Mouse (Mus musculus): ENCODE measurements around the gene Nod2. TPM values are rescaled to one million over a fixed set of nuclear protein-coding genes. Genes with fewer than 3 reads are reported as not detected.

Nod2 gene
- polyA plus RNA-seq (2017; shearing (Covaris generic)), result 1 to 10 TPM in 1 of 2 experiments, under 1 TPM in 1; 0.83 to 2.4 TPM

DNA sequence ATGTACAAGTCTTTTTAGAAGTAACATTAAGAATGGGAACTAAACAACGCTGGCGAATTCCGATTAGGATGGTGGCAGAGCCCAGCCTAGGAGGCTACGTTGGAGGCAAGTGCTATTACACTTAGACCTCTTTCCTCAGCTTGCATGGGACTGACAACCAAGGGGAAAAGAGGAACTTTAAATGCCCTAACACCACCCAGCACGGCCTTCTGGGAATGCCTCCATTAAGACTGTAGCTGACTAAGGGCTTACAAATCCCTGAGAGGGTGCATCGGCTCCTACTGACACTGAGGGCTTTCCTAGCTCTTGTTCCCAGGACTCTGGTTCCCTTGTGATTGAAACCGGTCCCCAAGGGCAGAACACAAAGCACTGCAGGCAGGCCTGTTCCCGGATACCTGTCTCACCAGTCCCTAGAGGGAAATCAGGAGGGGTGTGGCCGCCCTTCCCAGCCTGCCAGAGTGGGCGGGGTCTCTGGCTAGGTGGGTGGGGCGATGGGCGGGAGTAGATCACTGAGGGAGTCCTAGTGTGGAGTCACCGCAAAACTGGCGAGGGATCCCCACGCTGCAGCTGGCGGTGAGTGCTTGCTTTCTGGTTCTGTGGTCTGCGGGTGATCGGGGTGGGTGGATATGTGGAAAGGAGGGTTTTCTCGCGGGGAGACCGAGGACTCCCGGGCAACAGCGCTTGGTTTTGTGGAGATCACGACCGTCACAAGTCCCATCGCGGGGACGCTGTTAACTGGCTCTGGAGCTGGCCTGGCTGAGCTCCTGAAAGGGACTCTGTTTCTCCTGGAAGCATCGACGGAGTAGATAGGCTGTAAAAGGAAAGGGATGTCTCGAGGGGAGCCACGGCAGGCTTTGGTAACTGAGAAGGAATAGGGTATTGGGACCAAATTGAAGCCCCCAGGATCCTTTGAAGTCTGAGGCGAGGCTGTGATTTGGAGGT, at the start of gene Nod2:
Nod2 (plus strand) TSS at position 479 of the 942 bp plus-strand sequence.
- peak; percentile 40 for ATAC-seq

GRCm38 (mm10) chr8:88598578-88598977, 48.5 kb upstream of the Nod2 start:
- ATAC-seq, result no peak

GRCm38 (mm10) chr8:88599491-88599890, 47.6 kb upstream of the Nod2 start:
- ATAC-seq, result no peak

DNA sequence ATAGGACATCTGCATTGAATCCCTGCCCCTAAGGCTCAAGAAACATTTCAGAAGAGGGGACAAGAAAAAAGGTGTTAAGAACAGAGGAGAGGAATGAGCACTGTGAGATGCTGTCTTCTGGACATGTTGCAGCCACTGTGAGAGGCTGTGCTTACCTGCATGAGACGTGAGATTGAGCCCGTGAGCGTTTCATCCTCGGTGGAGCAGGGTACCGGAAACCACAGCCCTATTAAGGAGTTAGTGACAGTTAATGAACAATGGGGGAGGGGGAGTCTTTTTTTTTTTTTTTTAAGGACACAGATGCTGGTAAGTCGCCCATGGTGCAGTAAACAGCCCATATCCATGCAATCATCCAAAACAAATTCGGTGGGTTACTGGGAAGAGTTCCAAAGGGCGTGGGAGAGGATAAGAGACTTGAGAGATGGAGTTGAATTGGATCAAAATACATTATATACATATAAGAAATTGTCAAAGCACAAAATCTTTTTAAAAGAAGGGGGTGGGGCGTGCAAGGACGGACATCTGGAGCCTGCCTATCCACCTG, 43.6 kb upstream of the Nod2 start:
- ATAC-seq, result peak; percentile 74

- peak; percentile 74 for ATAC-seq
These were observed 42.8 kb upstream of the Nod2 start for GRCm38 (mm10) chr8:88604065-88605038.

GRCm38 (mm10) chr8:88605361-88606040, 41.6 kb upstream of the Nod2 start:
- ATAC-seq, result no peak

DNA sequence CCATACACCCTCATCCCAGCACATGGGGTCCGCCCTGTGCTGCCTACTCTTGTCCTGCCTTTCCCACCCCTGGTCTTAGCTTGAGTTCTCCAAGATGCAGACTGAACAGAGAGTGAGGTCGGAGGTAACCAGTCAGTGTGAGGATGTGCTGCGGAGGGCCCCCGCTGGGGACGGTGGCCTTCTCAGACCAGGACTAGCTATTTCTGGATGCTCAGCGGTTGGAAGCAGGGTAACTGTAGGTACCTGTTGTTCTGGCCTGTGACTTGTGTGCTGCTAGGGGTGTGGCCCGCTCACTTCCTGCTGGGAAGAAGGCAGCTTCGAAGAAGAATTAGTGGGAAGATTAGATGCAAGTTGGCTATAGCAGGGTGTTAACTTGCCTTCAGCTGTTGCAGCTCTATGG, 38.1 kb upstream of the Nod2 start:
- ATAC-seq, result no peak

DNA sequence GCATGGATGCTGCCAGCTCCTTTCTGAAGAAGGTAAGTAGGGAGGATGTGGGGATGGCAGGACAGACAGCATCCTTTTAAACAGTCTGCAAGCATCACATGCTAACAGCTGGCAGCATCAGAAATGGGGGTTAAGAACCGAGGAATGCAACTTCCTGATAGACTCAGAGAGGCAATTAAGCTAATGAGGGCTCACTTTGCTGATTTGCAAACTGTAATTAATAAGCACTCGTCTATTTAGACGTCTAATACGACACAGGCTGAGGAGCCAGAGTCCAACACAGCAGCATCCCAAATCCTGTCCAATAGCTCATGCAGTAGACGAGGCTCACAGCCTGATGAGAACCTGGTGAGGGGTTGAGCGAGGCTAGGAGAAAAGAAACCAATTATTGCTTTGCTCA, 36.8 kb upstream of the Nod2 start:
- ATAC-seq, result no peak

DNA sequence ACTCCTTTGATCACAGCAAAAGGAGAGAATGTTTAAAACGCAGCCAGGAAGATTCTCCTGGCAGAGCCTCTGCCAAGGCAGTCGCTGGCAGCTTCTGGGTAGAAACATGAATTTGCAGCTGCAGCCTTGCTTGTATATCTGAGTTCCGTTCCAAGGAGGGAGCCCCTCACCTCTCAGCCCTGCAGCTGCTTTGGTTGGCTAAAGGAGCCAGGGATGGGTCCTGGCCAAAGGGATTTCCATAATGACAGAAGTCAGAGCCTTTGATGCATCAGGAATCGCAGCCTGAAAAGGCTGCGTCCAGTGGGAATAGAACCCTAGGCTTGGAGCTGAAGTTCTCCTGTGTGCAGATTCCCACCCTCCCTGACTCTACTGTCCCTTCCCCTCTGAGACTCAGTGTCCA, 32.1 kb upstream of the Nod2 start:
- ATAC-seq, result no peak

- peak; percentile 13 for ATAC-seq
These were observed 28.5 kb upstream of the Nod2 start for GRCm38 (mm10) chr8:88618612-88619011.

DNA sequence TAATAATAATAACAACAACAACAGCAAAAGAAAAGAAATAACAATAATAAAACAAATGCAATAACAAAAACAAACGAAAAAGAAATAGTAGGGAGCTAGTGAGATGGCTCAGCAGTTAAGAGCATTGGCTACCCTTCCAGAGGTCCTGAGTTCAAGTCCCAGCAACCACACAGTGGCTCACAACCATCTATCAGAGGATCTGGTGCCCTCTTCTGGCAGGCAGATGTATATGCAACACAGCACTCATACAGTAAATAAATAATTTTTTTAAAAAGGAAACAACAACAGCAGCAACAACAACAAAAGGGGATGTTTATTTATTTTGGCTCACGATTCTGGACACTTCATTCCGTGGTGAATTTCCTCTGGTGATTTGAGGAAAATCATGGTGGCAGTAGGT, 27.6 kb upstream of the Nod2 start:
- ATAC-seq, result no peak

DNA sequence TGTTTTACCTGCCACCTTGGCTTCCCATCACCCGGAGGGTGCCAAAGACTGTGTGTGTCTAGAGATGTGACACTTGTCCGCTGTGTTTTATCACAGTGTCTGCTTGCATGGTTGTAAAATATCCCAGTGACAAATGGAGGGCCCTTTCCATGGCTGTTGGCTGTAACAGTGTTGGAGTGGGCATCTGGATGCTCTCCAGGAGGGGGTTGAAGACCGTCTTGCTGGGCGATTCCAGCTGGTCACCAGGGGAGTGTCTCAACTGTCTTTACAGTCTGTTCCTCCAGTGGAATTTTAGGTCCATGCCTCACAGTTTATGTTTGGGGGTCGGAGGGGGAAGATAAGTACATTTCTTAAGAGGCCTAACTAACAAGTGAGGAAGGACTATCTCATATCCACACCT, 26.2 kb upstream of the Nod2 start:
- no peak for ATAC-seq

DNA sequence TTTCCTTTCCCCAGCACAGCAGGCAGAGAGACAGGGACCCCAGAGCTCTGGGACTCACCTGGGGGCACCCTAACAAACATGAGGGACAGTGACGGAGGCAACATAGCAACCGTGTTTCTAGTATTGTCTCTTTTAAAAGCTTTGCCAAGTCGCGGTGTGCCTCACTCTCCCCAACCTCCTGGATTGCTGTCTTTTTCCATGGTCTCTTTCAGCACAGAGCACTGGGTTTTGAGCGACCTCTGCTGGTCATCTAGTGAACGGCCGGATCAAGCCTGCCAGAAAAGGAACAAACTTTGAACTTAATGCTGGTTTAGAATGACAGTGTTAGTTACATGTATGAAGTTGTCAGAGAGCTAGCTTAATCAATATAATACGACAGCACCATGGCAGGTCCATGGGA, 25.7 kb upstream of the Nod2 start:
- ATAC-seq, result peak; percentile 82

GRCm38 (mm10) chr8:88623351-88623750, 23.8 kb upstream of the Nod2 start:
- no peak for ATAC-seq

- ATAC-seq, result no peak
These were observed 22.8 kb upstream of the Nod2 start for GRCm38 (mm10) chr8:88624276-88624675.

GRCm38 (mm10) chr8:88626433-88626832, 20.7 kb upstream of the Nod2 start:
- no peak for ATAC-seq

DNA sequence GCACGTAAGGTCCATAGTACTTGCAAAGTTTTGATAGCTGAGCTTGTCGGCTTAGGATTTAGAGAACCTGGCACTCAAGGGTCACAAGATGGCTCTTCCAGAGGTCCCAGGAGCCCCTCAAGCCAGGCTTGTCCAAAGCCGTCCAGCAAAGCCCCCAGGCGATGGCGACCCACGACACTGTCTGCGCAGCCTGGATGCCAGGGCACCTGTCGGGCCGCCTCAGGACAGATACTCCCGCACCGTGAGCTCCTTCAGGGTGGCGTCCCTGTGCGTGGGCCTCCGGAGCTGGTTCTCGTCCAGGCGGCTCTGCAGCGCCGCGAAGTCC, 20.2 kb upstream of the Nod2 start:
- ATAC-seq, result no peak

DNA sequence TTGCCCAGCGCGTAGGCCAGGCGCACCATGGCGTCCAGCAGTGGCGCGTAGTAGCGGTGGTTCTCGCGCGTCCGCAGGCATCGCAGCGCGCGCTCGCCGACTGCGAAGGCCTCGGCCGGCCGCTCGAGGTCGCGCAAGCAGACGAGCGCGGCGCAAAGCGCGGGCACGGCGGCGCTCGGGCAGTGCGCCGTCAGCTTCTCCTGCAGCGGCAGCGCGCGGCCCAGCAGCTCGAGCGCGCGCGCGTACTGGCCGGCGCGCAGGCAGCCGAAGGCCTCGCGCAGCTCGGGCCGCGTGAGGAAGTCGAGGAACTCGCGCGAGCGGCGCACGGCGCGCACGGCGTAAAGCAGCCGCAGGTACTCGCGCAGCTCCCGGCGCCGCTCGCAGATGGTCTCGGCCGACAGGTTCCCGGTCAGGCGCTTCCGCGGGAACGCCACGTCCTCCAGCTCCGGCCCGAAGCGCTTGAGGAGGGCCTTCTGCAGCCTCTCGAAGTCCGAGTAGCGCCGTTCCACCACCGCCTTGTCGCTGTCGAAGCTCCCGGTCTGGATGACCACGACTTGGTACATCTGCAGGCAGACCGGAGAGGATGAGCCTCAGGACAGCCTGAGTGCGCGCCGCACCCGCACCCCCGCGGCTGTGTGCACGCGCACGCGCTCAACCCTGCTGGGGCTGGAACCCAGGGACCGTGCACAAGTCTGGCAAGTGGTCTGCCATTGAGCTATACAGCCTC, 19.7 kb upstream of the Nod2 start:
- ATAC-seq, result no peak

DNA sequence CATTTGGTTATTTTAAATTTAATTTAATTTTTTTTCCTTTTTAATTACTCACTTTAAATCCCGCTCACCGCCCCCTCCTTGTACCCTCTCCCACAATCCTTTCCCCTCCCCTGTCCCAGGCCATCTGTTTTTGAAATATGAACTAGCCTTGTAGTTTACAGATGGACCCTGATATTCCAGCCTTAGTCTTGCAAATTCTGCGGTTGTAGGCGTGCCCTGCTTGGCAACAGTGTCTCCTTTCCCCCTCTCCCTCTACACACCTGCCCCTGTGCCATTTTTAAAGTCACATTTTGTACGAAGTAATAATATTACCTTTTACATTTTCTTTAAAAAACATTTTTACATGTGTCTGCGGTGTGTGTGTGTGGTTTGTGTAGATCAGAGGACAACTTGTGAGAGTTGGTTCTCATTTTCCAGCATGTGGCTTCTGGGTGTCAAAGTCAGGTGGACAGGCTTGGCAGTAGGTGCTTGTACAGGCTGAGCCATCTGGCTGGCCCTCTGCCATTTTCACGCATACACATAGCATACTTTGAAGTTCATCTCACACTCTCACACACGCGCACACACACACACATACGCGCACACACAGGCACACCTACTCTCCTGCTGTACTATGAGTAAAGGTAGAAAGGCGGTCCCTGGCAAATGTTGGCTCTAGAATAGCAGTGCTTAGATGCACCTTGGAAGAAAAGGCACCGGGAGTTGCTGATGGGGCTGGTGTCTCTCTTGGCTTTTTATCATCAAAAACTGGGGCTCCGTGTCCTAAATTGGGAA, 18.9 kb upstream of the Nod2 start:
- no peak for ATAC-seq

DNA sequence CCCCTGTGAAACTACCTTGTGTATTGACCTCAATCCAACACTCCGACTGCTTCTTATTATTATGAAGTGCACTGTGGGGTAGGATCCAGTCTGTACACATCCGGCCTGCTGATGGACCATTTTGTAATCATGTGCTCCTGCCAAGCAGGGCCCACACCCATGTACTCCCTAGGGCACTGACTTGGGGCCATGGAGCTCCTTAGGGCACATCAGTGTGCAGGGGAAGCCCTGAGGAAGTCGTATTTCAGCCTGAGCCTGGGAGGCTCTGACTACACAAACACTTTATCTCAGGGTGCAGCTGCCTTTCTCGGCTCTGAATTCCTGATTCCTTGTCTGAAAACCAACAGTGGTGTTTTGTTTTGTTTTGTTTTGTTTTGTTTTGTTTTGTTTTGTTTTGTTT, 16.9 kb upstream of the Nod2 start:
- no peak for ATAC-seq

DNA sequence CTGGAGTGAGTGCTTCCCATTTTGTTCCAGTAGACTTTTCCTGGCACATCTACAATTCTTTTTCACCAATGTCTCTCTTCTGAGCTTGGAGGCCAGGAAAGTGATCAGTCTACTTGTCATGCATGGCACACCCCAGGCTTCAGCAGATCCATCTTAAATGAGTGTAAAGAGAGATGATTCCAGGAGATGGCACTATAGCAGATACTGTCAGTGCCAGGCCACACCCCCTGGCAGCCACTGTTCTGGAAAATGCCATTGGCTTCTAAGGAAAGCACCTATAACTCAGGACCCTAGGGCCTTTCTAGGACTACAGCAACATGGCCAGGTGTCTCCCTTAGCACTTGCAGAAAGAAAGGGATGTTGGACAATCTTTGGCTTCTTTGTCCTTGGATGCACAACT, 16.0 kb upstream of the Nod2 start:
- ATAC-seq, result peak; percentile 21

Measured in CD4-positive, CD25-positive, alpha-beta regulatory T cell, adult 4 months (primary cell).